Mouse (Mus musculus): ENCODE measurements around the gene Miga2. TPM values are rescaled to one million over a fixed set of nuclear protein-coding genes. Genes with fewer than 3 reads are reported as not detected.
"Not testable (repeated sequence)": the region's sequence is repeated elsewhere in the genome, so short reads cannot be mapped to it uniquely, and the experiment has no call there.

Miga2 gene
- polyA plus RNA-seq, 2 experiments = 20.5 to 28.9 TPM

- peak within 1 kb of the TSS; percentile 92 for H3K4me2 ChIP-seq (replicated peaks; ENCODE audit: low read depth, low read length, severe bottlenecking)
- peak; percentile 77 for DNase-seq (ENCODE audit: low spot score)
- peaks cover 22% of the 10 kb centered on the region for H3K4me1 ChIP-seq (ENCODE audit: control insufficient read depth, insufficient read depth, low read length)
- peak within 1 kb of the TSS; percentile 70 for H3K4me3 ChIP-seq (replicated peaks; ENCODE audit: low read length)
- H3K27ac ChIP-seq (replicated peaks; ENCODE audit: low read depth, low read length) = peak within 1 kb of the TSS; percentile 96
- H3K27me3 ChIP-seq (ENCODE audit: control insufficient read depth, insufficient read depth, low read length) = no peaks in the 10 kb centered on the region
- no peak; the same call in 1 of the 2 replicates for TF ChIP-seq POLR2A (IDR thresholded peaks at IDR 0.05; ENCODE audit: borderline replicate concordance, extremely low read depth, insufficient read depth, insufficient read length)
- peak within 1 kb of the TSS; percentile 89 for H3K9ac ChIP-seq (ENCODE audit: low read depth, low read length, severe bottlenecking)
- no peaks in the 10 kb centered on the region for H3K9me3 ChIP-seq (ENCODE audit: control insufficient read depth, low read length)
- peak; percentile 82 for ATAC-seq (ENCODE audit: low FRiP score, low read depth)
- WGBS = 1% methylated on average over 46 of the region's 58 CpGs
- peaks cover 9% of the 10 kb centered on the region for H3K36me3 ChIP-seq (ENCODE audit: control insufficient read depth, insufficient read depth, low read length)
These were observed 51.3 kb downstream of the Miga2 start, which contains the start of gene Crat for GRCm38 (mm10) chr2:30415157-30415935. TSS of gene Crat (minus strand) at chr2:30415813.

- peak; percentile 91 for ATAC-seq (ENCODE audit: low FRiP score, low read depth)
- DNase-seq (ENCODE audit: low spot score) = peak; percentile 92
- Histone ChIP-seq H3K4me2 (replicated peaks; ENCODE audit: low read depth, low read length, severe bottlenecking) (peak within 1 kb of the TSS; percentile 92), H3K4me1 (ENCODE audit: control insufficient read depth, insufficient read depth, low read length) (peaks cover 23% of the 10 kb centered on the region), H3K9ac (ENCODE audit: low read depth, low read length, severe bottlenecking) (peak within 1 kb of the TSS; percentile 89), H3K4me3 (replicated peaks; ENCODE audit: low read length) (peak within 1 kb of the TSS; percentile 70), H3K27ac (replicated peaks; ENCODE audit: low read depth, low read length) (peak within 1 kb of the TSS; percentile 96), H3K27me3 (ENCODE audit: control insufficient read depth, insufficient read depth, low read length) (no peaks in the 10 kb centered on the region), H3K9me3 (ENCODE audit: control insufficient read depth, low read length) (no peaks in the 10 kb centered on the region), H3K36me3 (ENCODE audit: control insufficient read depth, insufficient read depth, low read length) (peaks cover 6% of the 10 kb centered on the region)
- TF ChIP-seq POLR2A (IDR thresholded peaks at IDR 0.05; ENCODE audit: borderline replicate concordance, extremely low read depth, insufficient read depth, insufficient read length) = peak; percentile 99
- 1% methylated on average over 61 of the region's 67 CpGs for WGBS
These were observed 52.1 kb downstream of the Miga2 start, which contains the start of gene Ptpa for GRCm38 (mm10) chr2:30415936-30416648. TSS of gene Ptpa (plus strand) at chr2:30416039.

- no peak for TF ChIP-seq POLR2A (IDR thresholded peaks at IDR 0.05; ENCODE audit: borderline replicate concordance, extremely low read depth, insufficient read depth, insufficient read length)
- peak overlapping the region; percentile 70 for H3K4me3 ChIP-seq (replicated peaks; ENCODE audit: low read length)
- H3K36me3 ChIP-seq (ENCODE audit: control insufficient read depth, insufficient read depth, low read length) = peaks cover 5% of the 10 kb centered on the region
- peaks cover 23% of the 10 kb centered on the region for H3K4me1 ChIP-seq (ENCODE audit: control insufficient read depth, insufficient read depth, low read length)
- no peak for ATAC-seq (ENCODE audit: low FRiP score, low read depth)
- H3K27me3 ChIP-seq (ENCODE audit: control insufficient read depth, insufficient read depth, low read length) = no peaks in the 10 kb centered on the region
- H3K27ac ChIP-seq (replicated peaks; ENCODE audit: low read depth, low read length) = peak overlapping the region; percentile 96
- DNase-seq (ENCODE audit: low spot score) = no peak
- no peaks in the 10 kb centered on the region for H3K9me3 ChIP-seq (ENCODE audit: control insufficient read depth, low read length)
- peak overlapping the region; percentile 92 for H3K4me2 ChIP-seq (replicated peaks; ENCODE audit: low read depth, low read length, severe bottlenecking)
- WGBS = under 1% methylated on average over 7 of the region's 7 CpGs
- H3K9ac ChIP-seq (ENCODE audit: low read depth, low read length, severe bottlenecking) = peak overlapping the region; percentile 89
These were observed 52.6 kb downstream of the Miga2 start for GRCm38 (mm10) chr2:30416649-30416965.

- peak overlapping the region; percentile 70 for H3K4me3 ChIP-seq (replicated peaks; ENCODE audit: low read length)
- ATAC-seq (ENCODE audit: low FRiP score, low read depth); H3K36me3 ChIP-seq (ENCODE audit: control insufficient read depth, insufficient read depth, low read length); H3K9me3 ChIP-seq (ENCODE audit: control insufficient read depth, low read length); H3K27me3 ChIP-seq (ENCODE audit: control insufficient read depth, insufficient read depth, low read length); H3K27ac ChIP-seq (replicated peaks; ENCODE audit: low read depth, low read length); H3K9ac ChIP-seq (ENCODE audit: low read depth, low read length, severe bottlenecking); DNase-seq (ENCODE audit: low spot score): not testable (repeated sequence)
- H3K4me2 ChIP-seq (replicated peaks; ENCODE audit: low read depth, low read length, severe bottlenecking) = peak overlapping the region; percentile 92
- H3K4me1 ChIP-seq (ENCODE audit: control insufficient read depth, insufficient read depth, low read length) = peaks cover 23% of the 10 kb centered on the region
- WGBS = 76% methylated on average over 6 of the region's 6 CpGs
These were observed 53.1 kb downstream of the Miga2 start for GRCm38 (mm10) chr2:30417154-30417553.

GRCm38 (mm10) chr2:30417595-30418165, 53.6 kb downstream of the Miga2 start:
- H3K4me2 ChIP-seq (replicated peaks; ENCODE audit: low read depth, low read length, severe bottlenecking) = peak overlapping the region; percentile 40; the same call in 1 of the 2 replicates
- H3K4me1 ChIP-seq (ENCODE audit: control insufficient read depth, insufficient read depth, low read length) = peaks cover 23% of the 10 kb centered on the region
- WGBS = 52% methylated on average over 5 of the region's 5 CpGs
- peaks cover 3% of the 10 kb centered on the region for H3K36me3 ChIP-seq (ENCODE audit: control insufficient read depth, insufficient read depth, low read length)
- no peaks in the 10 kb centered on the region for H3K9me3 ChIP-seq (ENCODE audit: control insufficient read depth, low read length)
- no peak for TF ChIP-seq POLR2A (IDR thresholded peaks at IDR 0.05; ENCODE audit: borderline replicate concordance, extremely low read depth, insufficient read depth, insufficient read length)
- H3K27ac ChIP-seq (replicated peaks; ENCODE audit: low read depth, low read length) = no peak overlapping the region
- H3K9ac ChIP-seq (ENCODE audit: low read depth, low read length, severe bottlenecking) = no peak overlapping the region
- DNase-seq (ENCODE audit: low spot score) (no peak), ATAC-seq (ENCODE audit: low FRiP score, low read depth) (no peak)
- H3K4me3 ChIP-seq (replicated peaks; ENCODE audit: low read length) = no peak overlapping the region
- no peaks in the 10 kb centered on the region for H3K27me3 ChIP-seq (ENCODE audit: control insufficient read depth, insufficient read depth, low read length)

All from limb, embryonic 14.5 days (tissue).